Mouse (Mus musculus) embryonic fibroblast, embryonic 13.5 days (primary cell): ENCODE results near the gene Rbpms2. TPM values are rescaled to one million over a fixed set of nuclear protein-coding genes. Genes with fewer than 3 reads are reported as not detected.
"Not testable (repeated sequence)": the region's sequence is repeated elsewhere in the genome, so short reads cannot be mapped to it uniquely, and the experiment has no call there.

Experiments used
- H3K27ac ChIP-seq: 2 replicates; pipeline ENCODE4 v1.5.1; 2012; ENCODE audit warnings: low read length, control low read depth, inconsistent platforms; ENCODE audit not compliant: insufficient read depth
- H3K4me1 ChIP-seq: 2 replicates; pipeline ENCODE4 v1.6.1; 2011; ENCODE audit warnings: low read length; ENCODE audit not compliant: control insufficient read depth, insufficient read depth
- H3K4me3 ChIP-seq: 2 replicates; pipeline ENCODE4 v1.5.1; 2011; ENCODE audit warnings: mild to moderate bottlenecking, control low read depth, low read length; ENCODE audit not compliant: insufficient read depth
- CTCF ChIP-seq: IDR thresholded peaks from 2 replicates; pipeline ENCODE4 v1.5.1; 2011; ENCODE audit warnings: mild to moderate bottlenecking, control low read depth, low read length, moderate library complexity, borderline replicate concordance; ENCODE audit not compliant: insufficient read depth
- POLR2A ChIP-seq: IDR thresholded peaks from 2 replicates; pipeline ENCODE4 v1.6.1; 2011; ENCODE audit warnings: low read depth, mild to moderate bottlenecking, control low read depth, low read length, moderate library complexity
- polyA plus RNA-seq: library from polyadenylated mRNA; stranded (reverse); fragments of >200 nt; gene quantifications from 2 replicates; pipeline ENCODE4 v1.2.4, GENCODE M21; 2011; ENCODE audit warnings: low read depth; ENCODE audit not compliant: missing spikeins, insufficient read length

Gene Rbpms2
- polyA plus RNA-seq, 1 experiment, result 22.7 TPM

- H3K4me1 ChIP-seq, result no peaks in the 10 kb centered on the region; the same call in 1 of the 2 replicates
- no peak overlapping the region for H3K27ac ChIP-seq
- TF ChIP-seq CTCF, result no peak
- TF ChIP-seq POLR2A, result no peak
- no peak overlapping the region for H3K4me3 ChIP-seq
These were observed 20.5 kb downstream of the Rbpms2 start for GRCm38 (mm10) chr9:65649997-65650396.

GRCm38 (mm10) chr9:65651957-65652356 is 22.5 kb downstream of the Rbpms2 start:
- not testable (repeated sequence) for H3K4me1 ChIP-seq, H3K4me3 ChIP-seq, H3K27ac ChIP-seq

GRCm38 (mm10) chr9:65653741-65654140 is 24.3 kb downstream of the Rbpms2 start:
- TF ChIP-seq CTCF (no peak), POLR2A (no peak)
- no peak overlapping the region for H3K27ac ChIP-seq
- no peaks in the 10 kb centered on the region for H3K4me1 ChIP-seq
- no peak overlapping the region for H3K4me3 ChIP-seq

- H3K4me3 ChIP-seq, result no peak overlapping the region
- no peaks in the 10 kb centered on the region for H3K4me1 ChIP-seq
- TF ChIP-seq POLR2A (no peak), CTCF (no peak)
- no peak overlapping the region for H3K27ac ChIP-seq
These were observed 25.3 kb downstream of the Rbpms2 start for GRCm38 (mm10) chr9:65654700-65655237.

GRCm38 (mm10) chr9:65655540-65655939 is 26.1 kb downstream of the Rbpms2 start:
- Histone ChIP-seq H3K4me3 (no peak overlapping the region), H3K27ac (no peak overlapping the region), H3K4me1 (no peaks in the 10 kb centered on the region)
- no peak for TF ChIP-seq POLR2A
- TF ChIP-seq CTCF, result no peak

GRCm38 (mm10) chr9:65657218-65657617 is 27.8 kb downstream of the Rbpms2 start:
- Histone ChIP-seq H3K4me1 (no peaks in the 10 kb centered on the region), H3K4me3 (no peak overlapping the region), H3K27ac (no peak overlapping the region)
- TF ChIP-seq POLR2A, result no peak
- no peak for TF ChIP-seq CTCF

- H3K4me1 ChIP-seq, result no peaks in the 10 kb centered on the region
- no peak overlapping the region for H3K27ac ChIP-seq
- H3K4me3 ChIP-seq, result no peak overlapping the region
- TF ChIP-seq CTCF, result no peak
- no peak for TF ChIP-seq POLR2A
These were observed 31.6 kb downstream of the Rbpms2 start for GRCm38 (mm10) chr9:65661029-65661428.

- no peaks in the 10 kb centered on the region for H3K4me1 ChIP-seq
- TF ChIP-seq POLR2A (no peak), CTCF (no peak)
- no peak overlapping the region for H3K27ac ChIP-seq
- no peak overlapping the region for H3K4me3 ChIP-seq
These were observed 32.0 kb downstream of the Rbpms2 start for GRCm38 (mm10) chr9:65661493-65661892.

- no peak for TF ChIP-seq POLR2A
- peak; percentile 80; the same call in 1 of the 2 replicates for TF ChIP-seq CTCF
- H3K27ac ChIP-seq, result no peak overlapping the region
- H3K4me1 ChIP-seq, result no peaks in the 10 kb centered on the region
- H3K4me3 ChIP-seq, result no peak overlapping the region
These were observed 34.7 kb downstream of the Rbpms2 start for GRCm38 (mm10) chr9:65664163-65664562.

- H3K4me3 ChIP-seq, result no peak overlapping the region
- H3K4me1 ChIP-seq, result no peaks in the 10 kb centered on the region
- TF ChIP-seq CTCF, result peak; percentile 62
- no peak for TF ChIP-seq POLR2A
- no peak overlapping the region for H3K27ac ChIP-seq
These were observed 36.6 kb downstream of the Rbpms2 start for GRCm38 (mm10) chr9:65666042-65666441.

- no peak within 1 kb of the TSS for H3K4me3 ChIP-seq
- 0 out of 2 replicates have a peak, but pooled peaks cover 2% of the 10 kb centered on the region for H3K4me1 ChIP-seq
- no peak within 1 kb of the TSS for H3K27ac ChIP-seq
- no peak for TF ChIP-seq POLR2A
- no peak for TF ChIP-seq CTCF
These were observed 38.3 kb downstream of the Rbpms2 start, which contains the start of gene Oaz2 for GRCm38 (mm10) chr9:65667701-65668100. Gene Oaz2 (plus strand): TSS chr9:65668001.
